Mouse (Mus musculus): ENCODE results near the gene Ttc33. TPM values are rescaled to one million over a fixed set of nuclear protein-coding genes. Genes with fewer than 3 reads are reported as not detected.

Ttc33 gene
- polyA plus RNA-seq, 1 experiment, result 29.0 TPM

GRCm38 (mm10) chr15:5145196-5145945 lies 40.0 kb upstream of the Ttc33 start:
- no peak for DNase-seq (ENCODE audit: low read depth)
- TF ChIP-seq POLR2A (IDR thresholded peaks at IDR 0.05; ENCODE audit: borderline replicate concordance, extremely low read depth, insufficient read depth, insufficient read length, poor library complexity, severe bottlenecking) (no peak), CTCF (IDR thresholded peaks at IDR 0.05; ENCODE audit: borderline replicate concordance, extremely low read depth, insufficient read depth, insufficient read length) (no peak)

GRCm38 (mm10) chr15:5149187-5149586 lies 36.1 kb upstream of the Ttc33 start:
- TF ChIP-seq CTCF (IDR thresholded peaks at IDR 0.05; ENCODE audit: borderline replicate concordance, extremely low read depth, insufficient read depth, insufficient read length) (no peak), POLR2A (IDR thresholded peaks at IDR 0.05; ENCODE audit: borderline replicate concordance, extremely low read depth, insufficient read depth, insufficient read length, poor library complexity, severe bottlenecking) (no peak)
- DNase-seq (ENCODE audit: low read depth), result peak; percentile 15

- no peak for DNase-seq (ENCODE audit: low read depth)
These were observed 33.2 kb upstream of the Ttc33 start for GRCm38 (mm10) chr15:5152171-5152570.

GRCm38 (mm10) chr15:5154621-5155020 lies 30.7 kb upstream of the Ttc33 start:
- no peak for TF ChIP-seq POLR2A (IDR thresholded peaks at IDR 0.05; ENCODE audit: borderline replicate concordance, extremely low read depth, insufficient read depth, insufficient read length, poor library complexity, severe bottlenecking)
- TF ChIP-seq CTCF (IDR thresholded peaks at IDR 0.05; ENCODE audit: borderline replicate concordance, extremely low read depth, insufficient read depth, insufficient read length), result no peak
- DNase-seq (ENCODE audit: low read depth), result no peak

More at GRCm38 (mm10) chr15:5152171-5152570, 33.2 kb upstream of the Ttc33 start:
- TF ChIP-seq POLR2A (IDR thresholded peaks at IDR 0.05; ENCODE audit: borderline replicate concordance, extremely low read depth, insufficient read depth, insufficient read length, poor library complexity, severe bottlenecking), result no peak
- TF ChIP-seq CTCF (IDR thresholded peaks at IDR 0.05; ENCODE audit: borderline replicate concordance, extremely low read depth, insufficient read depth, insufficient read length), result no peak

- DNase-seq (ENCODE audit: low read depth), result no peak
- TF ChIP-seq POLR2A (IDR thresholded peaks at IDR 0.05; ENCODE audit: borderline replicate concordance, extremely low read depth, insufficient read depth, insufficient read length, poor library complexity, severe bottlenecking), result no peak
- no peak for TF ChIP-seq CTCF (IDR thresholded peaks at IDR 0.05; ENCODE audit: borderline replicate concordance, extremely low read depth, insufficient read depth, insufficient read length)
These were observed 30.2 kb upstream of the Ttc33 start for GRCm38 (mm10) chr15:5155093-5155492.

GRCm38 (mm10) chr15:5156355-5156754 lies 29.0 kb upstream of the Ttc33 start:
- TF ChIP-seq CTCF (IDR thresholded peaks at IDR 0.05; ENCODE audit: borderline replicate concordance, extremely low read depth, insufficient read depth, insufficient read length), result no peak
- TF ChIP-seq POLR2A (IDR thresholded peaks at IDR 0.05; ENCODE audit: borderline replicate concordance, extremely low read depth, insufficient read depth, insufficient read length, poor library complexity, severe bottlenecking), result no peak
- no peak for DNase-seq (ENCODE audit: low read depth)

- TF ChIP-seq POLR2A (IDR thresholded peaks at IDR 0.05; ENCODE audit: borderline replicate concordance, extremely low read depth, insufficient read depth, insufficient read length, poor library complexity, severe bottlenecking) (no peak), CTCF (IDR thresholded peaks at IDR 0.05; ENCODE audit: borderline replicate concordance, extremely low read depth, insufficient read depth, insufficient read length) (no peak)
- no peak for DNase-seq (ENCODE audit: low read depth)
These were observed 27.9 kb upstream of the Ttc33 start for GRCm38 (mm10) chr15:5157386-5157785.

- no peak for DNase-seq (ENCODE audit: low read depth)
These were observed 26.5 kb upstream of the Ttc33 start for GRCm38 (mm10) chr15:5158827-5159226.

GRCm38 (mm10) chr15:5165121-5165773 lies 20.1 kb upstream of the Ttc33 start:
- TF ChIP-seq POLR2A (IDR thresholded peaks at IDR 0.05; ENCODE audit: borderline replicate concordance, extremely low read depth, insufficient read depth, insufficient read length, poor library complexity, severe bottlenecking) (no peak), CTCF (IDR thresholded peaks at IDR 0.05; ENCODE audit: borderline replicate concordance, extremely low read depth, insufficient read depth, insufficient read length) (no peak)
- DNase-seq (ENCODE audit: low read depth), result no peak

More at GRCm38 (mm10) chr15:5158827-5159226, 26.5 kb upstream of the Ttc33 start:
- TF ChIP-seq CTCF (IDR thresholded peaks at IDR 0.05; ENCODE audit: borderline replicate concordance, extremely low read depth, insufficient read depth, insufficient read length), result no peak
- no peak for TF ChIP-seq POLR2A (IDR thresholded peaks at IDR 0.05; ENCODE audit: borderline replicate concordance, extremely low read depth, insufficient read depth, insufficient read length, poor library complexity, severe bottlenecking)

GRCm38 (mm10) chr15:5173217-5173820 lies 12.0 kb upstream of the Ttc33 start:
- no peak for DNase-seq (ENCODE audit: low read depth)
- TF ChIP-seq POLR2A (IDR thresholded peaks at IDR 0.05; ENCODE audit: borderline replicate concordance, extremely low read depth, insufficient read depth, insufficient read length, poor library complexity, severe bottlenecking) (no peak), CTCF (IDR thresholded peaks at IDR 0.05; ENCODE audit: borderline replicate concordance, extremely low read depth, insufficient read depth, insufficient read length) (no peak)

- DNase-seq (ENCODE audit: low read depth), result peak; percentile 38
These were observed 526 bp upstream of the Ttc33 start for GRCm38 (mm10) chr15:5184668-5185330.

More at GRCm38 (mm10) chr15:5184668-5185330, 526 bp upstream of the Ttc33 start:
- TF ChIP-seq POLR2A (IDR thresholded peaks at IDR 0.05; ENCODE audit: borderline replicate concordance, extremely low read depth, insufficient read depth, insufficient read length, poor library complexity, severe bottlenecking) (no peak), CTCF (IDR thresholded peaks at IDR 0.05; ENCODE audit: borderline replicate concordance, extremely low read depth, insufficient read depth, insufficient read length) (no peak)

All from brain, embryonic 14.5 days (tissue).